Mouse (Mus musculus) ES-E14 (cell line): ENCODE results near the gene Txn2.

Source experiments
- CHD2 ChIP-seq: IDR thresholded peaks from 2 replicates; pipeline ENCODE4 v1.6.1; 2014; ENCODE audit warnings: mild to moderate bottlenecking, low read depth, low read length, inconsistent platforms
- HCFC1 ChIP-seq: IDR thresholded peaks from 2 replicates; pipeline ENCODE4 v1.6.1; 2012; ENCODE audit warnings: low read length, inconsistent platforms, borderline replicate concordance; ENCODE audit not compliant: insufficient read depth
- MAFK ChIP-seq: IDR thresholded peaks from 2 replicates; pipeline ENCODE4 v1.6.1; 2014; ENCODE audit warnings: mild to moderate bottlenecking, low read depth, low read length, inconsistent platforms; ENCODE audit not compliant: insufficient read depth
- ZC3H11A ChIP-seq: IDR thresholded peaks from 2 replicates; pipeline ENCODE4 v1.6.1; 2012; ENCODE audit warnings: low read depth, mild to moderate bottlenecking, inconsistent platforms, low read length, borderline replicate concordance
- ZNF384 ChIP-seq: IDR thresholded peaks from 2 replicates; pipeline ENCODE4 v1.6.1; 2012; ENCODE audit warnings: low read depth, low read length, inconsistent platforms

DNA sequence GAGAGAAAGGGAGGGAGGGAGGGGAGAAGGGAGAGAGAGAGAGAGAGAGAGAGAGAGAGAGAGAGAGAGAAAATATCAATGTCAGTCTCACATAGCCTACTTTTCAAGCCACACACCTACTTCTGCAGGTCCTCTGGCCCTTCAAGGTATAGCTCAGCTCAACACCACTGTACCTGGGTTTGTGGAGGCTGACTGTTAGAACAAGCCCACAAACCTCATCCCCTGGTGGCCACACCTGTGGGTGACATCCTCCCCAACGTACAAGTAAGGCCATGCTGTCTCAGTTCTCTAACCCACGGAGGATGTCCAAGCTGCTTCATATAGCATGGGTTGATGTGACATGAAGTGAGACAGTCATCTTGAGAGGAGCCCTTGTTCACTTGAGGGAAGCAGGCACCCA is 51.6 kb downstream of the Txn2 start:
- TF ChIP-seq HCFC1, result no peak
- no peak for TF ChIP-seq ZC3H11A
- no peak for TF ChIP-seq MAFK
- TF ChIP-seq ZNF384, result no peak
- no peak for TF ChIP-seq CHD2
